Mouse (Mus musculus) small intestine, adult 2 months (tissue): Measurements from ENCODE around the gene Atf7ip2.

Source experiments
- CTCF ChIP-seq: fragments of 200-500 bp; IDR thresholded peaks from 2 replicates; pipeline ENCODE4 v1.5.1; 2012; ENCODE audit warnings: low read depth, mild to moderate bottlenecking, control low read depth, inconsistent platforms, low read length, moderate library complexity, mixed read lengths; ENCODE audit not compliant: insufficient replicate concordance, insufficient read length; ENCODE audit errors: extremely low read depth
- POLR2A ChIP-seq: fragments of 200-500 bp; IDR thresholded peaks from 2 replicates; pipeline ENCODE4 v1.6.1; 2012; ENCODE audit warnings: low read depth, mild to moderate bottlenecking, control low read depth, inconsistent platforms, low read length, moderate library complexity

GRCm38 (mm10) chr16:10297696-10298644 lies 105.5 kb downstream of the Atf7ip2 start:
- no peak for TF ChIP-seq POLR2A
- TF ChIP-seq CTCF = no peak
